ENCODE assay signal across 8 mouse cellular contexts in the genomic region with DNA sequence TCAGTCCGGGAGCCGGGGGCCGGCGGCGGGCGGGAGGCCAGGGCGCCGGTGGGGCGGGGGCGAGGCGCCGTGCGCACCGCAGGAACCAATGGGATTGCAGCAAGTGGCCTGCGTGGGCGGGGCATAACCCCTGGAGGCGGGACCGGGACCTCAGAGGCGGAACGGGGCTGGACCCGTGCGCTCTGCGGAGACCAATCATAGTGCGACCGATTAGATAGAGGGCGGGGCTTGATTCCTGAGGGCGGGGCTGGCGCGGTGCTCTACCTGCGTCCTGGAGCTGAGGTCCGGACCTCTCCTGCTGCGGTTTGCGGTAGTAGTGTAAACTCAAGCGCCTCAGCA. TPM values are rescaled to one million over a fixed set of nuclear protein-coding genes. Genes with fewer than 3 reads are reported as not detected.
DNase-seq lines count a peak whose midpoint lies in the region; ATAC-seq and TF ChIP-seq lines count a peak whose summit lies in the region.

A gene (minus strand): TSS at position 129 of the 339 bp plus-strand sequence.

- H3K36me3 ChIP-seq in heart, embryonic 12.5 days, result 0 out of 2 replicates have a peak, but pooled peaks cover 2% of the 10 kb centered on the region
- H3K36me3 ChIP-seq in kidney, postnatal 0 days (ENCODE audit: insufficient read depth, low read length), result no peaks in the 10 kb centered on the region
- no peaks in the 10 kb centered on the region for H3K36me3 ChIP-seq in liver, embryonic 11.5 days (ENCODE audit: control insufficient read depth, insufficient read depth, low read length)
- no peaks in the 10 kb centered on the region; the same call in 1 of the 2 replicates for H3K36me3 ChIP-seq in stomach, embryonic 14.5 days (ENCODE audit: control insufficient read depth, insufficient read depth, low read length)

- H3K4me1 ChIP-seq in heart, embryonic 12.5 days (replicated peaks), result peaks cover 10% of the 10 kb centered on the region; the same call in 1 of the 2 replicates
- H3K4me1 ChIP-seq in kidney, postnatal 0 days (replicated peaks; ENCODE audit: insufficient read depth, low read length), result no peaks in the 10 kb centered on the region
- H3K4me1 ChIP-seq in liver, embryonic 11.5 days (replicated peaks; ENCODE audit: control insufficient read depth, insufficient read depth, low read length), result peaks cover 15% of the 10 kb centered on the region
- 0 out of 2 replicates have a peak, but pooled peaks cover 2% of the 10 kb centered on the region for H3K4me1 ChIP-seq in stomach, embryonic 14.5 days (ENCODE audit: control insufficient read depth, insufficient read depth, low read length)

- WGBS in heart, embryonic 12.5 days, result under 1% methylated on average over 34 of the region's 34 CpGs
- WGBS in kidney, postnatal 0 days, result under 1% methylated on average over 34 of the region's 34 CpGs
- 0% methylated on average over 34 of the region's 34 CpGs for WGBS in liver, embryonic 11.5 days
- WGBS in stomach, embryonic 14.5 days, result under 1% methylated on average over 34 of the region's 34 CpGs

- no peak for TF ChIP-seq CTCF in kidney, postnatal 0 days (IDR thresholded peaks at IDR 0.05; ENCODE audit: low read depth)

- 0 out of 2 replicates have a peak, but pooled peaks cover 3% of the 10 kb centered on the region for H3K27me3 ChIP-seq in heart, embryonic 12.5 days (replicated peaks)
- H3K27me3 ChIP-seq in kidney, postnatal 0 days (ENCODE audit: insufficient read depth, low read length), result no peaks in the 10 kb centered on the region
- peaks cover 13% of the 10 kb centered on the region for H3K27me3 ChIP-seq in liver, embryonic 11.5 days (replicated peaks; ENCODE audit: control insufficient read depth, insufficient read depth, low read length)
- H3K27me3 ChIP-seq in stomach, embryonic 14.5 days (ENCODE audit: control insufficient read depth, insufficient read depth, low read length), result no peaks in the 10 kb centered on the region

- peak within 1 kb of the TSS; percentile 87 for H3K9ac ChIP-seq in heart, embryonic 12.5 days
- H3K9ac ChIP-seq in kidney, postnatal 0 days (ENCODE audit: low read depth, low read length), result peak within 1 kb of the TSS; percentile 67
- peak within 1 kb of the TSS; percentile 65 for H3K9ac ChIP-seq in liver, embryonic 11.5 days (ENCODE audit: low read depth, low read length)
- H3K9ac ChIP-seq in stomach, embryonic 14.5 days (replicated peaks; ENCODE audit: low read depth, low read length), result peak within 1 kb of the TSS; percentile 37

- peak within 1 kb of the TSS; percentile 58 for H3K27ac ChIP-seq in heart, embryonic 12.5 days (ENCODE audit: poor library complexity, severe bottlenecking)
- peak within 1 kb of the TSS; percentile 62 for H3K27ac ChIP-seq in kidney, postnatal 0 days
- no peak within 1 kb of the TSS for H3K27ac ChIP-seq in liver, embryonic 11.5 days (ENCODE audit: low read depth, low read length)
- no peak within 1 kb of the TSS for H3K27ac ChIP-seq in stomach, embryonic 14.5 days (ENCODE audit: low read length)

- no peaks in the 10 kb centered on the region for H3K9me3 ChIP-seq in heart, embryonic 12.5 days (replicated peaks)
- H3K9me3 ChIP-seq in kidney, postnatal 0 days (replicated peaks; ENCODE audit: low read length), result no peaks in the 10 kb centered on the region
- H3K9me3 ChIP-seq in liver, embryonic 11.5 days (ENCODE audit: control insufficient read depth, low read length), result no peaks in the 10 kb centered on the region
- H3K9me3 ChIP-seq in stomach, embryonic 14.5 days (ENCODE audit: control insufficient read depth, low read depth, low read length), result no peaks in the 10 kb centered on the region

- peak within 1 kb of the TSS; percentile 91 for H3K4me2 ChIP-seq in heart, embryonic 12.5 days
- H3K4me2 ChIP-seq in kidney, postnatal 0 days (ENCODE audit: low read length), result peak within 1 kb of the TSS; percentile 79
- H3K4me2 ChIP-seq in liver, embryonic 11.5 days, result peak within 1 kb of the TSS; percentile 99
- peak within 1 kb of the TSS; percentile 84 for H3K4me2 ChIP-seq in stomach, embryonic 14.5 days (replicated peaks; ENCODE audit: low read depth, low read length)

- peak; percentile 97 for ATAC-seq in erythroid progenitor cell, adult 5-6 weeks (replicated peaks; ENCODE audit: low FRiP score, poor library complexity, severe bottlenecking)
- peak; percentile 100 for ATAC-seq in heart, embryonic 12.5 days (ENCODE audit: insufficient number of reproducible peaks, low FRiP score)
- peak; percentile 99 for ATAC-seq in kidney, postnatal 0 days (replicated peaks; ENCODE audit: low FRiP score, low read depth)
- peak; percentile 99 for ATAC-seq in liver, embryonic 11.5 days (replicated peaks; ENCODE audit: low FRiP score)
- peak; percentile 99 for ATAC-seq in stomach, embryonic 14.5 days (ENCODE audit: insufficient number of reproducible peaks, insufficient read depth, low FRiP score, low read depth)

- H3K4me3 ChIP-seq in heart, embryonic 12.5 days, result peak within 1 kb of the TSS; percentile 87
- peak within 1 kb of the TSS; percentile 76 for H3K4me3 ChIP-seq in kidney, postnatal 0 days (replicated peaks; ENCODE audit: low read depth, low read length)
- peak within 1 kb of the TSS; percentile 77 for H3K4me3 ChIP-seq in liver, embryonic 11.5 days (ENCODE audit: low read depth, low read length)
- H3K4me3 ChIP-seq in stomach, embryonic 14.5 days (ENCODE audit: low read depth, low read length), result peak within 1 kb of the TSS; percentile 56

- DNase-seq in CD4-positive helper T cell, adult 2 months (ENCODE audit: low read depth, low spot score), result peak; percentile 98
- DNase-seq in brain, embryonic 18.5 days (ENCODE audit: low read depth, low spot score), result peak; percentile 92
- peak; percentile 98 for DNase-seq in kidney, postnatal 0 days (ENCODE audit: low spot score)
- peak; percentile 98 for DNase-seq in liver, embryonic 11.5 days (ENCODE audit: low spot score)
- DNase-seq in naive thymus-derived CD4-positive, alpha-beta T cell, adult 2 months (ENCODE audit: low read depth), result peak; percentile 99

RNA-seq across cellular contexts. Expression of the gene that starts here (rescaled TPM):
- 19.8 and 22.2 TPM in 2 replicates for total RNA-seq in erythroid progenitor cell, adult 5-6 weeks (2015; ENCODE audit: low replicate concordance)
- 9.2 and 10.7 TPM in 2 replicates for total RNA-seq in erythroid progenitor cell, adult 5-6 weeks (2017; ENCODE audit: low replicate concordance)
- polyA plus RNA-seq in heart, embryonic 12.5 days (2016; fragmentation: Nextera tagmentation; extraction: Ambion mirVana), result 57.4 and 60.8 TPM in 2 replicates
- 42.3 and 45.0 TPM in 2 replicates for polyA plus RNA-seq in kidney, postnatal 0 days (2015; fragmentation: Nextera tagmentation; extraction: Ambion mirVana)
- polyA plus RNA-seq in liver, embryonic 11.5 days (2014; fragmentation: Nextera tagmentation; extraction: Ambion mirVana), result 13.3 and 14.0 TPM in 2 replicates
- 29.7 and 33.3 TPM in 2 replicates for polyA plus RNA-seq in stomach, embryonic 14.5 days (2014; fragmentation: Nextera tagmentation; extraction: Ambion mirVana)

Comparison
In these comparisons a context has a peak if more than half of its experiments do, and no peak if none do; other contexts are left out.
1. H3K27ac ChIP-seq: peak in heart, embryonic 12.5 days (single experiment) and kidney, postnatal 0 days (single experiment); none in liver, embryonic 11.5 days (single experiment) and stomach, embryonic 14.5 days (single experiment).
2. H3K9ac ChIP-seq: peak in every context shown above with its lines; median percentile 87 in heart, embryonic 12.5 days; 67 in kidney, postnatal 0 days; 65 in liver, embryonic 11.5 days; 37 in stomach, embryonic 14.5 days.
3. Peak in every context shown above with its lines, with median percentiles within 50 percentile points of each other: DNase-seq, ATAC-seq, H3K4me2 ChIP-seq and H3K4me3 ChIP-seq.